Mouse (Mus musculus) erythroid progenitor cell, adult 5-6 weeks (primary cell): ENCODE measurements around the gene Vrk1. TPM values are rescaled to one million over a fixed set of nuclear protein-coding genes. Genes with fewer than 3 reads are reported as not detected.

Source experiments
- ATAC-seq: replicated peaks from 2 replicates; pipeline ENCODE4 v1.8.0; 2016; ENCODE audit warnings: moderate number of reproducible peaks, mild to moderate bottlenecking, moderate TSS enrichment, inconsistent platforms; ENCODE audit not compliant: poor library complexity, low FRiP score, severe bottlenecking
- total RNA-seq, 2 experiments: library from RNA; stranded (forward) in 1 of 2; stranded (reverse) in 1 of 2; fragments of 150-400 nt in 1 of 2; fragments of 186-747, 209-891 nt in 1 of 2; gene quantifications; 2 replicates each; pipeline versions ENCODE4 v1.2.3 to v1.2.4; 2015 to 2017; ENCODE audit warnings: low replicate concordance in 2 of 2

Vrk1 gene
- total RNA-seq (2015; ENCODE audit: low replicate concordance) (56.6 and 67.8 TPM in 2 replicates), total RNA-seq (2017; ENCODE audit: low replicate concordance) (94.3 and 104 TPM in 2 replicates)

- ATAC-seq = peak; percentile 98
Observed at GRCm38 (mm10) chr12:106010065-106010915, at the start of gene Vrk1. Gene Vrk1, plus strand, starts transcription at chr12:106010228.

GRCm38 (mm10) chr12:105960592-105961330 is 49.3 kb upstream of the Vrk1 start:
- ATAC-seq = no peak

GRCm38 (mm10) chr12:105961667-105962066 is 48.4 kb upstream of the Vrk1 start:
- no peak for ATAC-seq

GRCm38 (mm10) chr12:105962103-105963011 is 47.7 kb upstream of the Vrk1 start:
- ATAC-seq = peak; percentile 94

- peak; percentile 56 for ATAC-seq
Observed at GRCm38 (mm10) chr12:105963012-105963572, 46.9 kb upstream of the Vrk1 start.

- no peak for ATAC-seq
Observed at GRCm38 (mm10) chr12:105966887-105967637, 43.0 kb upstream of the Vrk1 start.

- no peak for ATAC-seq
Observed at GRCm38 (mm10) chr12:105967806-105968205, 42.2 kb upstream of the Vrk1 start.

- no peak for ATAC-seq
Observed at GRCm38 (mm10) chr12:105971182-105971581, 38.8 kb upstream of the Vrk1 start.

- ATAC-seq = no peak
Observed at GRCm38 (mm10) chr12:105972673-105973072, 37.4 kb upstream of the Vrk1 start.

- ATAC-seq = no peak
Observed at GRCm38 (mm10) chr12:105973691-105974090, 36.3 kb upstream of the Vrk1 start.

- no peak for ATAC-seq
Observed at GRCm38 (mm10) chr12:105974107-105974506, 35.9 kb upstream of the Vrk1 start.

GRCm38 (mm10) chr12:105981121-105981973 is 28.7 kb upstream of the Vrk1 start:
- no peak; the same call in 1 of the 2 replicates for ATAC-seq

- ATAC-seq = no peak
Observed at GRCm38 (mm10) chr12:105981974-105982305, 28.1 kb upstream of the Vrk1 start.

- no peak for ATAC-seq
Observed at GRCm38 (mm10) chr12:105982598-105982997, 27.4 kb upstream of the Vrk1 start.

GRCm38 (mm10) chr12:105983499-105983898 is 26.5 kb upstream of the Vrk1 start:
- no peak for ATAC-seq

GRCm38 (mm10) chr12:105988434-105988833 is 21.6 kb upstream of the Vrk1 start:
- ATAC-seq = no peak

GRCm38 (mm10) chr12:105992756-105993155 is 17.3 kb upstream of the Vrk1 start:
- no peak for ATAC-seq

- ATAC-seq = no peak
Observed at GRCm38 (mm10) chr12:105993356-105993755, 16.7 kb upstream of the Vrk1 start.
